Mouse (Mus musculus) hindbrain, embryonic 14.5 days (tissue): ENCODE data around the gene Tekt1. TPM values are rescaled to one million over a fixed set of nuclear protein-coding genes. Genes with fewer than 3 reads are reported as not detected.

Experiments
- ATAC-seq: fragments of 200-750 bp; cut with Nextera tagmentation; 2 replicates; pipeline ENCODE4 v1.8.0; 2017; ENCODE audit warnings: moderate number of reproducible peaks, mild to moderate bottlenecking, moderate TSS enrichment, moderate library complexity; ENCODE audit not compliant: low FRiP score
- DNase-seq: peaks from one replicate; pipeline ENCODE4 v3.0.0-alpha.2; 2015; ENCODE audit warnings: low spot score
- H3K27ac ChIP-seq: fragments of 300-500 bp; sonication (generic); 2 replicates; pipeline ENCODE4 v1.5.1; 2014; ENCODE audit warnings: mild to moderate bottlenecking, moderate library complexity
- H3K27me3 ChIP-seq: fragments of 300-500 bp; sonication (generic); 2 replicates; pipeline ENCODE4 v1.6.1; 2014; ENCODE audit warnings: mild to moderate bottlenecking, low read length, mixed read lengths; ENCODE audit not compliant: control insufficient read depth, insufficient read depth
- H3K36me3 ChIP-seq: fragments of 300-500 bp; sonication (generic); replicated peaks from 2 replicates; pipeline ENCODE4 v1.6.1; 2014; ENCODE audit not compliant: control insufficient read depth, insufficient read depth
- H3K4me1 ChIP-seq: fragments of 300-500 bp; sonication (generic); replicated peaks from 2 replicates; pipeline ENCODE4 v1.6.1; 2014; ENCODE audit warnings: antibody characterized with exemption, low read length, mixed read lengths; ENCODE audit not compliant: control insufficient read depth, insufficient read depth
- H3K4me2 ChIP-seq: fragments of 300-500 bp; sonication (generic); replicated peaks from 2 replicates; pipeline ENCODE4 v1.6.1; 2014; ENCODE audit warnings: mild to moderate bottlenecking, moderate library complexity
- H3K4me3 ChIP-seq: fragments of 300-500 bp; sonication (generic); replicated peaks from 2 replicates; pipeline ENCODE4 v1.5.1; 2014; ENCODE audit warnings: mild to moderate bottlenecking, low read length
- H3K9ac ChIP-seq: fragments of 300-500 bp; sonication (generic); 2 replicates; pipeline ENCODE4 v1.6.1; 2014
- H3K9me3 ChIP-seq: fragments of 300-500 bp; sonication (generic); 2 replicates; pipeline ENCODE4 v1.6.1; 2016; ENCODE audit warnings: low read length; ENCODE audit not compliant: control insufficient read depth
- WGBS: fragments of 180-500 bp; shearing (Covaris S2); extraction: QIAGEN DNeasy Blood & Tissue Kit; methylation state at CpG from one replicate; pipeline ENCODE4 v1.1.7; 2014; 5-methylcytosine and 5-hydroxymethylcytosine counted together
- polyA plus RNA-seq: library from polyadenylated mRNA; unstranded; fragments of >200 nt; fragmentation: Nextera tagmentation; extraction: Ambion mirVana; gene quantifications from 2 replicates; pipeline ENCODE4 v1.2.1, GENCODE M21; 2014

The Tekt1 gene
- polyA plus RNA-seq: 9.9 and 10.1 TPM in 2 replicates

DNA sequence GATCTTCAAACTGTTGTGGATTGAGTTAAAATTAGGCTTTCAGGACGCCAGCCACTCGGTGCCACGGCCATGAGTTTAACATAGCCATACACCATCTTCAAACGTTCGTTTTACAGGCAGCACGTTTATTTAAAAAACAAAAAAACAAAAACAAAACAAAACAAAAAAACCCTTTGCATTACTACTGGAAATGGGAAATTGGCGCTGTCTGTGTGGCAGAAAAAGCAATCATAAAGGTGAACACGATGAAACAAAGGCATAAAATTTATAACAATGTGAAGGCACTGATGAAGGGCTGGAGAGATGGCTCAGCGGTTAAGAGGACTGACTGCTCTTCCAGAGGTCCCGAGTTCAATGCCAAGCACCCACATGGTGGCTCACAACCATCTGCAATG is at the start of gene Tekt1:
Tekt1 (minus strand) TSS at position 96 of the 395 bp plus-strand sequence.
- no peaks in the 10 kb centered on the region; the same call in 1 of the 2 replicates for H3K27me3 ChIP-seq
- DNase-seq: no peak
- no peaks in the 10 kb centered on the region for H3K9me3 ChIP-seq
- H3K4me1 ChIP-seq: 0 out of 2 replicates have a peak, but pooled peaks cover 4% of the 10 kb centered on the region
- peak within 1 kb of the TSS; percentile 49 for H3K9ac ChIP-seq
- no peaks in the 10 kb centered on the region for H3K36me3 ChIP-seq
- peak within 1 kb of the TSS; percentile 22 for H3K27ac ChIP-seq
- no peak for ATAC-seq
- peak within 1 kb of the TSS; percentile 40 for H3K4me3 ChIP-seq
- H3K4me2 ChIP-seq: peak within 1 kb of the TSS; percentile 73
- 33% methylated on average over 10 of the region's 10 CpGs for WGBS

DNA sequence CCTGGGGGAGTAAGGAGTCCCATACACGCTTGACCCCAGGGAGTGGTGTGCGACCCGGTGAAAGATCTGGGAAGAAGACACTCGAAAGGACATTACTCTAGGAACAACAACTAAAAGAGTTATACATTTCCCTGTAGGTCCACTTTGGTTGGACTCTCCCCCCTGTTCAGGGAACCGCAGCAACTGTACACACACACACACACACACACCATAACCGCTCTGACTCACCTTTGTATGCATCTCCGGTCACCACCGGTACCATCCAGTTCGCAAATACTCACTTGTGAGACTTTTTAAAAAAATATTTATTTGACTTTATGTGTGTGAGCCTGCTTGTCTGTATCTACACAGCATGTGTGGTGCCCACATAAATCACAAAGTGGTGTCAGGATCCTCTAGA is 49.7 kb upstream of the Tekt1 start:
- Histone ChIP-seq H3K4me1 (peaks cover 17% of the 10 kb centered on the region), H3K9me3 (no peaks in the 10 kb centered on the region), H3K27me3 (peaks cover 23% of the 10 kb centered on the region), H3K9ac (peak overlapping the region; percentile 75), H3K27ac (no peak overlapping the region), H3K36me3 (no peaks in the 10 kb centered on the region), H3K4me3 (peak overlapping the region; percentile 62), H3K4me2 (peak overlapping the region; percentile 99)
- ATAC-seq (no peak), DNase-seq (no peak)
- 35% methylated on average over 9 of the region's 9 CpGs for WGBS

GRCm38 (mm10) chr11:72411093-72411921 is 49.1 kb upstream of the Tekt1 start, which contains the start of gene Smtnl2:
Smtnl2 (minus strand) TSS chr11:72411713.
- H3K4me1 ChIP-seq: peaks cover 17% of the 10 kb centered on the region
- no peak within 1 kb of the TSS for H3K27ac ChIP-seq
- H3K36me3 ChIP-seq: no peaks in the 10 kb centered on the region
- ATAC-seq (peak; percentile 85), DNase-seq (peak; percentile 61)
- no peaks in the 10 kb centered on the region for H3K9me3 ChIP-seq
- WGBS: under 1% methylated on average over 83 of the region's 86 CpGs
- H3K9ac ChIP-seq: peak within 1 kb of the TSS; percentile 75
- H3K4me3 ChIP-seq: peak within 1 kb of the TSS; percentile 62
- peaks cover 23% of the 10 kb centered on the region for H3K27me3 ChIP-seq
- peak within 1 kb of the TSS; percentile 99 for H3K4me2 ChIP-seq

GRCm38 (mm10) chr11:72410521-72411092 is 48.4 kb upstream of the Tekt1 start:
- DNase-seq (peak; percentile 25), ATAC-seq (peak; percentile 29; the same call in 1 of the 2 replicates)
- H3K4me1 ChIP-seq: peaks cover 17% of the 10 kb centered on the region
- WGBS: under 1% methylated on average over 25 of the region's 25 CpGs
- peak overlapping the region; percentile 99 for H3K4me2 ChIP-seq
- peaks cover 23% of the 10 kb centered on the region for H3K27me3 ChIP-seq
- H3K4me3 ChIP-seq: peak overlapping the region; percentile 62
- no peaks in the 10 kb centered on the region for H3K36me3 ChIP-seq
- peak overlapping the region; percentile 75 for H3K9ac ChIP-seq
- no peak overlapping the region for H3K27ac ChIP-seq
- no peaks in the 10 kb centered on the region for H3K9me3 ChIP-seq

- ATAC-seq: no peak
- Histone ChIP-seq H3K27me3 (peaks cover 23% of the 10 kb centered on the region), H3K27ac (no peak overlapping the region)
Observed at GRCm38 (mm10) chr11:72409649-72410385, 47.6 kb upstream of the Tekt1 start.

GRCm38 (mm10) chr11:72408451-72409170 is 46.4 kb upstream of the Tekt1 start:
- no peak for ATAC-seq
- Histone ChIP-seq H3K9me3 (no peaks in the 10 kb centered on the region), H3K27me3 (peaks cover 17% of the 10 kb centered on the region), H3K4me2 (no peak overlapping the region), H3K4me3 (no peak overlapping the region), H3K9ac (no peak overlapping the region), H3K36me3 (no peaks in the 10 kb centered on the region), H3K4me1 (peaks cover 17% of the 10 kb centered on the region), H3K27ac (no peak overlapping the region)
- 66% methylated on average over 9 of the region's 9 CpGs for WGBS
- no peak for DNase-seq

More at GRCm38 (mm10) chr11:72409649-72410385, 47.6 kb upstream of the Tekt1 start:
- Histone ChIP-seq H3K4me2 (0 out of 2 replicates have a peak overlapping the region, but pooled peaks have one; percentile 11), H3K4me1 (peaks cover 17% of the 10 kb centered on the region), H3K9me3 (no peaks in the 10 kb centered on the region), H3K4me3 (no peak overlapping the region), H3K36me3 (no peaks in the 10 kb centered on the region), H3K9ac (no peak overlapping the region)
- no peak for DNase-seq
- 76% methylated on average over 12 of the region's 12 CpGs for WGBS

GRCm38 (mm10) chr11:72407574-72407973 is 45.3 kb upstream of the Tekt1 start:
- no peaks in the 10 kb centered on the region for H3K9me3 ChIP-seq
- no peak overlapping the region for H3K4me2 ChIP-seq
- no peak overlapping the region for H3K9ac ChIP-seq
- WGBS: 20% methylated on average over 7 of the region's 7 CpGs
- ATAC-seq (no peak), DNase-seq (no peak)
- no peak overlapping the region for H3K27ac ChIP-seq
- peaks cover 17% of the 10 kb centered on the region for H3K4me1 ChIP-seq
- no peaks in the 10 kb centered on the region for H3K36me3 ChIP-seq
- peaks cover 12% of the 10 kb centered on the region for H3K27me3 ChIP-seq
- H3K4me3 ChIP-seq: no peak overlapping the region

DNA sequence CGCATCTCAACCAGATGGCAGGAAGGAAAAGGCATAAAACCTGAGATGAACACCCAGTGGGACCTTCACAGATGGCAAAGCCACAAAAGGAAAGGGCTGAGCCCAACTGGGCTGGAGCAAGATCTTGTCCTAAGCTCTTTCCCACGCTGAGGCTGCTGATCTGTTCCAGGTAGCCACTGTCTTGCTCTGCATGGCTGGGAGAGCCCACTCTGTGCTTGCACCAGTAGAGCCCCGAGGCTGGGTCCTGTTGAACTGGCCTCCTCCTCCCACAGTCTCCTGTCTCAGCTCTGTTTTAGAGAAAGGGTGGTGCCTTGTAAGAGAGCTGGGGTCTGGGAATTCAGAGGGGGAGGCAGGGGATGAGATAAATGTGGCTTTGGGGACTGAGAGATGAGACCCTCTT is 44.8 kb upstream of the Tekt1 start:
- no peak overlapping the region for H3K27ac ChIP-seq
- no peak for ATAC-seq
- H3K4me2 ChIP-seq: no peak overlapping the region
- H3K9me3 ChIP-seq: no peaks in the 10 kb centered on the region
- peaks cover 10% of the 10 kb centered on the region for H3K27me3 ChIP-seq
- H3K4me3 ChIP-seq: no peak overlapping the region
- no peak for DNase-seq
- H3K36me3 ChIP-seq: no peaks in the 10 kb centered on the region
- peaks cover 17% of the 10 kb centered on the region for H3K4me1 ChIP-seq
- no peak overlapping the region for H3K9ac ChIP-seq
- 23% methylated on average over 3 of the region's 3 CpGs for WGBS
